Mouse (Mus musculus): ENCODE measurements at regions not wholly inside any gene's neighbourhood (a gene's known extent, or its start where the extent isn't known, plus 50 kb on each side); places are given as distances from the start of the nearest gene placed in this dataset.

DNA sequence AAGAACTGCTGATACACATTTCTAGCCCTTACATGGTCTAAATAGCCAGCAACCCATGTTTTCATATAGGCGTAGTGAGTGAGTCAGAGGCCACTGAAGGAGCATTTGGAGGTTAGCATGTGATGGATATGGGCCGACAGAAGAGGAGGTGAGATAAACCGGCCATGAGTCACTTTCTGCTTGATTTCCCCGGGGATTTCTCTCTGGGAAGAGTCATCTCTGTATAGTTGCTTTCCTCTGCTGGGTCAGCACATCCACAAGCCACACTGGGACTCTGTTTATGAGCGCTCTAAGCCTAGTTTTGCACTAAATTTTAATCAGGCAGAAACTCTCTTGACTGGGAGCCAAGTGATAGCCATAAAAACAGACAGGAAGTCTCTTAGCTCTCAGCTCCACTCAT is 142.2 kb downstream of the Slc30a10 start:
- TF ChIP-seq CTCF (IDR thresholded peaks at IDR 0.05; ENCODE audit: low read depth, low read length) (no peak), GATA1 (IDR thresholded peaks at IDR 0.05; ENCODE audit: borderline replicate concordance, low read length) (no peak), GATA2 (IDR thresholded peaks at IDR 0.05; ENCODE audit: borderline replicate concordance, low read depth, low read length) (no peak)

All from G1E (cell line).